Mouse (Mus musculus) MEL (cell line): ENCODE results near the gene Plin2. TPM values are rescaled to one million over a fixed set of nuclear protein-coding genes. Genes with fewer than 3 reads are reported as not detected.

Experiments used
- DNase-seq: peaks from one replicate; pipeline ENCODE4 v3.0.0; 2011; ENCODE audit warnings: low read depth, low spot score
- H3K27ac ChIP-seq: 2 replicates; pipeline ENCODE4 v1.5.1; 2012; ENCODE audit warnings: low read depth, mild to moderate bottlenecking, control low read depth, low read length, moderate library complexity; ENCODE audit not compliant: control insufficient read depth
- H3K27me3 ChIP-seq, 2 experiments: fragments of 150-350 bp in 1 of 2; sonication (generic) in 1 of 2; 2 replicates each; pipeline ENCODE4 v1.6.1; 2012; ENCODE audit warnings: low read length in 2 of 2, mild to moderate bottlenecking in 2 of 2, improper control_type of control experiment in 1 of 2, moderate library complexity in 1 of 2; ENCODE audit not compliant: insufficient read depth in 2 of 2, control insufficient read depth in 1 of 2
- H3K36me3 ChIP-seq, 2 experiments: 2 replicates each; pipeline ENCODE4 v1.6.1; 2012 to 2014; ENCODE audit warnings: low read length in 2 of 2, improper control_type of control experiment in 1 of 2, inconsistent platforms in 1 of 2, mild to moderate bottlenecking in 1 of 2; ENCODE audit not compliant: insufficient read depth in 2 of 2, control insufficient read depth in 1 of 2
- H3K4me1 ChIP-seq, 2 experiments: fragments of 150-350 bp in 1 of 2; sonication (generic) in 1 of 2; 2 replicates each; pipeline ENCODE4 v1.6.1; 2012; ENCODE audit warnings: low read length in 2 of 2, improper control_type of control experiment in 1 of 2, mild to moderate bottlenecking in 1 of 2; ENCODE audit not compliant: insufficient read depth in 2 of 2, control insufficient read depth in 1 of 2
- H3K4me3 ChIP-seq, 2 experiments: fragments of 150-350 bp in 1 of 2; sonication (generic) in 1 of 2; 2 replicates each; pipeline ENCODE4 v1.5.1; 2012; ENCODE audit warnings: low read depth in 2 of 2, low read length in 2 of 2, mild to moderate bottlenecking in 2 of 2, moderate library complexity in 2 of 2, control low read depth in 1 of 2, improper control_type of control experiment in 1 of 2; ENCODE audit not compliant: control insufficient read depth in 1 of 2, insufficient read depth in 1 of 2
- H3K79me2 ChIP-seq: 2 replicates; pipeline ENCODE4 v1.6.1; 2012; ENCODE audit warnings: mild to moderate bottlenecking, low read length, moderate library complexity; ENCODE audit not compliant: control insufficient read depth, poor library complexity, insufficient read depth
- H3K9ac ChIP-seq: 2 replicates; pipeline ENCODE4 v1.6.1; 2012; ENCODE audit warnings: low read depth, mild to moderate bottlenecking, control low read depth, low read length, moderate library complexity; ENCODE audit not compliant: control insufficient read depth, poor library complexity, severe bottlenecking
- H3K9me3 ChIP-seq: fragments of 150-350 bp; sonication (generic); replicated peaks from 2 replicates; pipeline ENCODE4 v1.6.1; 2012; ENCODE audit warnings: mild to moderate bottlenecking, low read length, improper control_type of control experiment, moderate library complexity; ENCODE audit not compliant: insufficient read depth
- BHLHE40 ChIP-seq: IDR thresholded peaks from 2 replicates; pipeline ENCODE4 v1.6.1; 2012; ENCODE audit warnings: low read depth, mild to moderate bottlenecking, inconsistent platforms, low read length, improper control_type of control experiment, borderline replicate concordance
- CHD1 ChIP-seq: IDR thresholded peaks from 2 replicates; pipeline ENCODE4 v1.6.1; 2012; ENCODE audit warnings: low read depth, mild to moderate bottlenecking, inconsistent platforms, low read length, improper control_type of control experiment
- CHD2 ChIP-seq: IDR thresholded peaks from 2 replicates; pipeline ENCODE4 v1.6.1; 2011; ENCODE audit warnings: low read length, improper control_type of control experiment
- CTCF ChIP-seq, 3 experiments: IDR thresholded peaks in 2 of 3; conservative IDR thresholded peaks in 1 of 3; 2 replicates each; pipeline ENCODE4 v1.5.1; 2011 to 2012; ENCODE audit warnings: low read length in 3 of 3, low read depth in 2 of 3, mild to moderate bottlenecking in 2 of 3, improper control_type of control experiment in 1 of 3, inconsistent platforms in 1 of 3, mixed read lengths in 1 of 3, moderate library complexity in 1 of 3; ENCODE audit not compliant: control insufficient read depth in 1 of 3, insufficient read depth in 1 of 3, poor library complexity in 1 of 3, severe bottlenecking in 1 of 3
- E2F4 ChIP-seq: IDR thresholded peaks from 2 replicates; pipeline ENCODE4 v1.6.1; 2011; ENCODE audit warnings: low read depth, low read length, improper control_type of control experiment, borderline replicate concordance
- ELF1 ChIP-seq: IDR thresholded peaks from 2 replicates; pipeline ENCODE4 v1.6.1; 2014; ENCODE audit warnings: low read depth, mild to moderate bottlenecking, inconsistent platforms, low read length, improper control_type of control experiment, moderate library complexity
- EP300 ChIP-seq, 2 experiments: IDR thresholded peaks; 2 replicates each; pipeline ENCODE4 v1.6.1; 2011; ENCODE audit warnings: improper control_type of control experiment in 2 of 2, low read length in 2 of 2, low read depth in 1 of 2, mild to moderate bottlenecking in 1 of 2
- ETS1 ChIP-seq: IDR thresholded peaks from 2 replicates; pipeline ENCODE4 v1.6.1; 2012; ENCODE audit warnings: low read depth, mild to moderate bottlenecking, inconsistent platforms, low read length, improper control_type of control experiment, moderate library complexity
- GABPA ChIP-seq: IDR thresholded peaks from 2 replicates; pipeline ENCODE4 v1.6.1; 2012; ENCODE audit warnings: low read depth, mild to moderate bottlenecking, inconsistent platforms, low read length, improper control_type of control experiment, moderate library complexity
- HCFC1 ChIP-seq: IDR thresholded peaks from 2 replicates; pipeline ENCODE4 v1.6.1; 2012; ENCODE audit warnings: low read depth, mild to moderate bottlenecking, inconsistent platforms, low read length, improper control_type of control experiment, moderate library complexity
- MXI1 ChIP-seq: IDR thresholded peaks from 2 replicates; pipeline ENCODE4 v1.6.1; 2011; ENCODE audit warnings: mild to moderate bottlenecking, low read depth, low read length, improper control_type of control experiment
- MYC ChIP-seq: IDR thresholded peaks from 2 replicates; pipeline ENCODE4 v1.6.1; 2011; ENCODE audit warnings: low read depth, mild to moderate bottlenecking, low read length, improper control_type of control experiment, moderate library complexity
- NRF1 ChIP-seq: IDR thresholded peaks from 2 replicates; pipeline ENCODE4 v1.6.1; 2014; ENCODE audit warnings: low read depth, mild to moderate bottlenecking, inconsistent platforms, low read length, improper control_type of control experiment, moderate library complexity; ENCODE audit not compliant: poor library complexity, insufficient read depth, severe bottlenecking
- POLR2AphosphoS2 ChIP-seq: IDR thresholded peaks from 2 replicates; pipeline ENCODE4 v1.6.1; 2011; ENCODE audit warnings: low read length, improper control_type of control experiment
- RCOR1 ChIP-seq: IDR thresholded peaks from 2 replicates; pipeline ENCODE4 v1.6.1; 2012; ENCODE audit warnings: low read depth, mild to moderate bottlenecking, inconsistent platforms, low read length, improper control_type of control experiment
- SIN3A ChIP-seq: IDR thresholded peaks from 2 replicates; pipeline ENCODE4 v1.6.1; 2012; ENCODE audit warnings: low read length, improper control_type of control experiment, inconsistent platforms
- TAL1 ChIP-seq: IDR thresholded peaks from 2 replicates; pipeline ENCODE4 v1.6.1; 2012; ENCODE audit warnings: mild to moderate bottlenecking, inconsistent platforms, low read length, moderate library complexity, mixed read lengths
- USF2 ChIP-seq, 2 experiments: IDR thresholded peaks; 2 replicates each; pipeline ENCODE4 v1.6.1; 2011 to 2012; ENCODE audit warnings: improper control_type of control experiment in 2 of 2, low read length in 2 of 2, borderline replicate concordance in 1 of 2, inconsistent platforms in 1 of 2, low read depth in 1 of 2, mild to moderate bottlenecking in 1 of 2; ENCODE audit not compliant: insufficient read depth in 1 of 2
- ZKSCAN1 ChIP-seq: IDR thresholded peaks from 2 replicates; pipeline ENCODE4 v1.6.1; 2012; ENCODE audit warnings: low read depth, mild to moderate bottlenecking, inconsistent platforms, low read length, improper control_type of control experiment, moderate library complexity
- ZNF384 ChIP-seq: IDR thresholded peaks from 2 replicates; pipeline ENCODE4 v1.6.1; 2012; ENCODE audit warnings: low read depth, mild to moderate bottlenecking, inconsistent platforms, low read length, improper control_type of control experiment
- polyA plus RNA-seq, 2 experiments: library from polyadenylated mRNA; stranded (reverse) in 1 of 2; unstranded in 1 of 2; fragments of >175 nt in 1 of 2; fragments of >200 nt in 1 of 2; gene quantifications; 2 replicates each; pipeline versions ENCODE4 v1.2.1 to v1.2.4; 2012; ENCODE audit warnings: low replicate concordance in 2 of 2, low read depth in 1 of 2; ENCODE audit not compliant: insufficient read length in 2 of 2, insufficient read depth in 1 of 2, missing spikeins in 1 of 2
- total RNA-seq: library from RNA; depleted of rRNA; stranded (reverse); fragments of 300-350 nt; gene quantifications from 2 replicates; pipeline ENCODE4 v1.2.3, GENCODE M21; 2012

The Plin2 gene
- total and polyA plus RNA-seq, 3 experiments, result 75.9 to 92.2 TPM; not detected in 1

DNA sequence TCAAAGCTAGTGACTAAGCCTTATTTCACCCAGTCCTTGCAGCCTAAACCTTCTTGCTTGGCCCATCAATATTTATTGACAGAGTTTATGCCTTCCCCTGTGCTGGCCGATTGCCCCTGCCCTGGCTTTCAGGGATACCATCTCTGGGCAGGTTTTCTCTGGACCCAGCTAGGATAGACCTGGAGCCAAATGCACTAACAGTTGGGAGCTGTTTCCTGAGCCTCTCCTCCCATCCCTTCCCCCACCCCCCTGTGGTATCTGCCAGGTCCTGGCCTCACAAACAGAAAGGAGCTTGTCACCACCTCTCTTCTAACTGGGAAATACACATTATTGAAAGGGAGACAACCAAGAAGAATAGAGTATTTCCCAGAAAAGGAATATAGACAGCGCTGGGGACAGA lies 12.0 kb upstream of the Plin2 start:
- Histone ChIP-seq H3K27ac (no peak overlapping the region), H3K9ac (no peak overlapping the region), H3K9me3 (no peaks in the 10 kb centered on the region), H3K36me3 (peaks cover 0 to 13% of the 10 kb centered on the region in 2 experiments; a peak in 2 of 4 replicates), H3K79me2 (no peaks in the 10 kb centered on the region), H3K27me3 (no peaks in the 10 kb centered on the region), H3K4me3 (no peak overlapping the region), H3K4me1 (peaks cover 9 to 14% of the 10 kb centered on the region in 2 experiments)
- DNase-seq, result no peak
- no peak for TF ChIP-seq MXI1
- no peak for TF ChIP-seq ELF1
- TF ChIP-seq GABPA, result no peak
- no peak for TF ChIP-seq E2F4
- no peak for TF ChIP-seq SIN3A
- no peak for TF ChIP-seq RCOR1
- TF ChIP-seq POLR2AphosphoS2, result no peak
- no peak for TF ChIP-seq MYC
- no peak for TF ChIP-seq HCFC1
- no peak for TF ChIP-seq ETS1
- no peak for TF ChIP-seq CHD2
- no peak for TF ChIP-seq TAL1
- no peak for TF ChIP-seq EP300 (IDR thresholded peaks at IDR 0.05; ENCODE audit: low read depth in 1 of 2, low read length in 2 of 2)
- no peak for TF ChIP-seq ZKSCAN1
- no peak for TF ChIP-seq CHD1
- TF ChIP-seq USF2 (IDR thresholded peaks at IDR 0.05; ENCODE audit: borderline replicate concordance in 1 of 2, insufficient read depth in 1 of 2, low read depth in 1 of 2, low read length in 2 of 2), result no peak
- no peak for TF ChIP-seq ZNF384
- TF ChIP-seq BHLHE40, result no peak
- TF ChIP-seq CTCF (IDR thresholded peaks at IDR 0.05 in 2 of 3, conservative IDR thresholded peaks at IDR 0.05 in 1 of 3; ENCODE audit: control insufficient read depth in 1 of 3, insufficient read depth in 1 of 3, low read depth in 2 of 3, low read length in 3 of 3, poor library complexity in 1 of 3, severe bottlenecking in 1 of 3), result no peak

DNA sequence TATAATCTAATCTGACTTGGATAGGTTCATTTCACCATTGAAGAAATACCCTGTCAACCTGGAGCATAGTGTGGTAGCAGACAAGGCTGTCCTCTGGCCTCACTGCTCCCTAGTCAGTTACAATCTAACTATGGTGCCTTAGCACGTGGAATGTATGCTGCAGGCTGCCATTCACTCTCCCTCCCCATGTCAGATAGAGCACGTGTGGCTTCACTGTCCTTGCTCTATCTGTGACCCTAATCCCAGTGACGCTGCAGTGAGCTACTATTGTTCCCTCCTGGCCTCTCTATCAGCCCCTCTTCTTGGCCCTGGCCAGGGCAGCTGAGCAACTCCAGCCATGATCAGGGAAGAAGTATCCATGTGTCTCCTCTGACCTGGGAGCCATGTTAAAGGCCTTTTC lies 11.6 kb upstream of the Plin2 start:
- H3K36me3 ChIP-seq, result peaks cover 0 to 10% of the 10 kb centered on the region in 2 experiments; a peak in 2 of 4 replicates
- H3K9ac ChIP-seq, result no peak overlapping the region
- H3K4me3 ChIP-seq, result no peak overlapping the region
- H3K9me3 ChIP-seq, result no peaks in the 10 kb centered on the region
- no peak for DNase-seq
- H3K27me3 ChIP-seq, result no peaks in the 10 kb centered on the region
- no peak overlapping the region for H3K27ac ChIP-seq
- TF ChIP-seq ZNF384 (no peak), POLR2AphosphoS2 (no peak), NRF1 (no peak), MXI1 (no peak)
- TF ChIP-seq, all 39 proteins: peak for 0
- Histone ChIP-seq H3K4me1 (peaks cover 8 to 11% of the 10 kb centered on the region in 2 experiments), H3K79me2 (no peaks in the 10 kb centered on the region)
